Mouse (Mus musculus) embryonic facial prominence, embryonic 14.5 days (tissue): ENCODE measurements at regions not wholly inside any gene's neighbourhood (a gene's known extent, or its start where the extent isn't known, plus 50 kb on each side); places are given as distances from the start of the nearest gene placed in this dataset.
A peak's percentile ranks its signal among the peaks of the same experiment; 100 is the strongest.

Source experiments
- ATAC-seq: fragments of 200-750 bp; cut with Nextera tagmentation; 2 replicates; pipeline ENCODE4 v1.8.0; 2017; ENCODE audit warnings: low read depth, moderate number of reproducible peaks, moderate TSS enrichment
- DNase-seq: peaks from one replicate; pipeline ENCODE4 v3.0.0-alpha.2; 2015; ENCODE audit warnings: low spot score
- H3K27ac ChIP-seq: fragments of 300-500 bp; sonication (generic); replicated peaks from 2 replicates; pipeline ENCODE4 v1.5.1; 2014; ENCODE audit warnings: low read depth, mild to moderate bottlenecking, low read length, moderate library complexity
- H3K27me3 ChIP-seq: fragments of 300-500 bp; sonication (generic); replicated peaks from 2 replicates; pipeline ENCODE4 v1.6.1; 2014; ENCODE audit warnings: low read length; ENCODE audit not compliant: control insufficient read depth, insufficient read depth
- H3K36me3 ChIP-seq: fragments of 300-500 bp; sonication (generic); 2 replicates; pipeline ENCODE4 v1.6.1; 2014; ENCODE audit warnings: low read length, mixed read lengths; ENCODE audit not compliant: control insufficient read depth, insufficient read depth
- H3K4me1 ChIP-seq: fragments of 300-500 bp; sonication (generic); 2 replicates; pipeline ENCODE4 v1.6.1; 2014; ENCODE audit warnings: antibody characterized with exemption, low read length; ENCODE audit not compliant: control insufficient read depth, insufficient read depth
- H3K4me2 ChIP-seq: fragments of 300-500 bp; sonication (generic); 2 replicates; pipeline ENCODE4 v1.6.1; 2014; ENCODE audit warnings: low read depth, mild to moderate bottlenecking, low read length, moderate library complexity, mixed read lengths
- H3K4me3 ChIP-seq: fragments of 300-500 bp; sonication (generic); 2 replicates; pipeline ENCODE4 v1.5.1; 2014; ENCODE audit warnings: low read depth, mild to moderate bottlenecking, low read length
- H3K9ac ChIP-seq: fragments of 300-500 bp; sonication (generic); 2 replicates; pipeline ENCODE4 v1.6.1; 2014; ENCODE audit warnings: low read depth, mild to moderate bottlenecking, low read length, moderate library complexity, mixed read lengths
- H3K9me3 ChIP-seq: fragments of 300-500 bp; sonication (generic); 2 replicates; pipeline ENCODE4 v1.6.1; 2016; ENCODE audit warnings: low read length; ENCODE audit not compliant: control insufficient read depth
- WGBS: fragments of 180-500 bp; shearing (Covaris S2); extraction: QIAGEN DNeasy Blood & Tissue Kit; methylation state at CpG from one replicate; pipeline ENCODE4 v1.1.7; 2014; 5-methylcytosine and 5-hydroxymethylcytosine counted together

DNA sequence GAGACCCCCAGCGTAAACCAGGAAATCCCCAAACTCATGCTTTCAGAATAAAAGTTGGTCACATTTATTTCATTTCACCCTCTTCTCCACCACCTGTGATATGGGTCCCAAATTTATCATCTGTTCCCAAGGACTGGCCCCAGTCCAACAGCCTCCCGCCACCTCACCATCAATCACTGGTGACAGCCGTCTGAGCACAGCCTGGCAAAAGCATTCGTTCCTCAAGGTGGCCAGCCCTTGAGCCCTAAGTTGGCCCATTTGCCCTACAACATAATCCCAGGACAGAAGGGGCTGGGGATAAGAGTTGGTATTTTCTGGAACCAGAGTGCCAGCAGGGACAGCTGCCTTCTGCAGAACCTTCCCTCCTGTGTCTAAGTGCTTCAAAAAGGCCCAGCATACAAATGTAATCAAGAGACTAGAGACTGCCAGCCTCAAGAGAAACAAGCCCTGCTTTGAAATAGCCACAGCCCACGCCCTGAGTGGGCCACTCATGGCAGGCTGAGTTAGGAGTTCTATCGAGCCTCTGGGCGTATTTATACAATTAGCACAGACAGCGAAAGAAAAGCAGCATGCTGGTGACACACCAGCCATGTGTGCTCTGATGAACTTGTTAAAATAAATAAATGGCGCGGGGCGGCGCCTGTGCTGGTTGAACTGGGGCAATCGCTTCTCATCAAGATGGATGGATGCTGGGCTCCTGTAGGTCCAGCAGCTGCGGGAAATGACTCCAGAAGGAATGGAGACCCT is 107.9 kb upstream of the Irx3 start:
- no peaks in the 10 kb centered on the region for H3K27me3 ChIP-seq
- no peak overlapping the region for H3K4me3 ChIP-seq
- H3K9me3 ChIP-seq = no peaks in the 10 kb centered on the region
- H3K4me2 ChIP-seq = no peak overlapping the region
- H3K36me3 ChIP-seq = no peaks in the 10 kb centered on the region
- peak; percentile 24 for DNase-seq
- no peak overlapping the region for H3K9ac ChIP-seq
- WGBS = 51% methylated on average over 14 of the region's 14 CpGs
- ATAC-seq = 0 out of 2 replicates have a peak, but pooled peaks have one; percentile 12
- 0 out of 2 replicates have a peak, but pooled peaks cover 4% of the 10 kb centered on the region for H3K4me1 ChIP-seq
- H3K27ac ChIP-seq = no peak overlapping the region

DNA sequence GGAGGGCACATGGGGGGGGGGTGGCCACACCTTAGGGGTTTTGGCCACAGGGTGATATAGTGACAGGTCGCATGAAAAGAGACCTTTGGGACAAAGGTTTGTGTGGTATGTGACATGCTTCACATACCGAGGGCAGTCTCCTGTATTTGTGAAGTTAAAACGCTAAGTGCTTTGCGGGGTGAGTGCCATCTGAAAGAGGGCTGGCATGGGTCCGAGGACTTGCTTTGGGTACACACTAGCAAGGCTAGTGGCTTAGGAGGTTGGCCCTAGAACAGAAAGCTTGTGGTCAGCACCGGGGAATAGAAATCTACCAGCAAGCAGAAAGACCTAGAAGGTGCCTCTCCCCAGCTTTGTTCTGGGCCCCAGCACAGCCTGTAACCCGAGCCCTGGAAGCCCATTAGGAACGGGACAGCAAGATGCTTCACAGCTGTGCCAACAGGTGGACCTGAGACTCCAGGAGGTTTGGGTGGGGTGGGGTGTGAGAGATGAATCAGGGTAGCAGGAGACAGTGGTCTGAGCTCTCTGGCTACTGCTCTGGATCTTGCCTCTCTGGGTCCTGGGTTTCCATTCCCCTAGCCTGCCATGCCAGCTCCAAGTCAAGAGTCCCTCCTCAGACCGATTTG is 107.0 kb upstream of the Irx3 start:
- WGBS = 61% methylated on average over 9 of the region's 9 CpGs
- Histone ChIP-seq H3K4me3 (no peak overlapping the region), H3K9me3 (no peaks in the 10 kb centered on the region), H3K36me3 (no peaks in the 10 kb centered on the region), H3K27me3 (no peaks in the 10 kb centered on the region), H3K9ac (no peak overlapping the region), H3K4me1 (0 out of 2 replicates have a peak, but pooled peaks cover 4% of the 10 kb centered on the region), H3K27ac (no peak overlapping the region), H3K4me2 (no peak overlapping the region)
- no peak; the same call in 1 of the 2 replicates for ATAC-seq
- DNase-seq = peak; percentile 51

DNA sequence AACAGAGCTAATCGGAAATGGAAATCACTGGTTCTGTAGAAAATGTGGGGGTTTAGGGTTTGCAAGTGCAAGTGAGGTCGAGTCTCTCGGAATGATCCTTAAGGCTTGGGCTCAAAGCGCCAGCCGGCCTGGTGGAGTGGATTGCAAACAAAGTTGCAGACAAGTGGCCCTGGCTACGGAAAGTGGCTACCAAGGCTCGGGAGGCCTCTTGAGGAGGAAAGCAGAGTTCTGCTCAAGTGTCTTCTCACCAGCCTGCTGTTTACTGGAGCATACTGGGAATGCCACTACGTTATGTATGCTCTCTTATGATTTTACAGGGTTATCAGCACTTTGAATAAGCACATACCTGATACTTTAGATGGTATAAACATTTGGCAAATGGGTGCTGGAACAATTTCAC is 105.3 kb upstream of the Irx3 start:
- H3K27me3 ChIP-seq = no peaks in the 10 kb centered on the region
- no peak overlapping the region for H3K4me3 ChIP-seq
- WGBS = 85% methylated on average over 8 of the region's 8 CpGs
- 0 out of 2 replicates have a peak, but pooled peaks cover 4% of the 10 kb centered on the region for H3K4me1 ChIP-seq
- ATAC-seq = no peak
- no peak overlapping the region for H3K4me2 ChIP-seq
- H3K9ac ChIP-seq = no peak overlapping the region
- no peak overlapping the region for H3K27ac ChIP-seq
- DNase-seq = no peak
- H3K36me3 ChIP-seq = no peaks in the 10 kb centered on the region
- H3K9me3 ChIP-seq = no peaks in the 10 kb centered on the region

GRCm38 (mm10) chr8:91901525-91902281 is 99.8 kb upstream of the Irx3 start:
- H3K36me3 ChIP-seq = no peaks in the 10 kb centered on the region
- H3K27me3 ChIP-seq = no peaks in the 10 kb centered on the region
- ATAC-seq (no peak), DNase-seq (no peak)
- H3K4me1 ChIP-seq = no peaks in the 10 kb centered on the region
- no peak overlapping the region for H3K27ac ChIP-seq
- no peaks in the 10 kb centered on the region for H3K9me3 ChIP-seq
- H3K9ac ChIP-seq = no peak overlapping the region
- no peak overlapping the region for H3K4me3 ChIP-seq
- 72% methylated on average over 10 of the region's 10 CpGs for WGBS
- no peak overlapping the region for H3K4me2 ChIP-seq

DNA sequence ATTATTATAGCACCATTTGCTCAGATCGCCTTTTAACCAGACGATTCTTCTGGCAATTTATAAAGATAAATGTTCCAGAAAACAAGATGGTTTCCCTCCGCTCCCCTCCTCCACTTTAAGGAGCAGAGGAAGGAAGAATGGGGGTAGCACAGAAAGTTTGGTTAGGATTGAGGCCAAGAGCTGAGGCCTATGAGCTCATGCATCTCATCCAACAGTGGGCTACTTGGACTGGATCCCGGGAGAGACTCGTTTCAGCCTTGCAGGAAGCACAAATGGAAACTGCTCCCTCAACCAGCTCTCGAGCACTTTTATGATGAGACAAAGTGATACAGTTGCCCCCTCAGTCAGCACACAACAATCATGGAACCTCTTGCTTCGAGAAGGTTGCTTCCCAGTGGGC is 97.9 kb upstream of the Irx3 start:
- Histone ChIP-seq H3K4me1 (no peaks in the 10 kb centered on the region), H3K27ac (no peak overlapping the region), H3K4me3 (no peak overlapping the region), H3K4me2 (no peak overlapping the region), H3K36me3 (no peaks in the 10 kb centered on the region), H3K9ac (no peak overlapping the region), H3K27me3 (no peaks in the 10 kb centered on the region), H3K9me3 (no peaks in the 10 kb centered on the region)
- DNase-seq = peak; percentile 83
- ATAC-seq = no peak
- 58% methylated on average over 7 of the region's 7 CpGs for WGBS

DNA sequence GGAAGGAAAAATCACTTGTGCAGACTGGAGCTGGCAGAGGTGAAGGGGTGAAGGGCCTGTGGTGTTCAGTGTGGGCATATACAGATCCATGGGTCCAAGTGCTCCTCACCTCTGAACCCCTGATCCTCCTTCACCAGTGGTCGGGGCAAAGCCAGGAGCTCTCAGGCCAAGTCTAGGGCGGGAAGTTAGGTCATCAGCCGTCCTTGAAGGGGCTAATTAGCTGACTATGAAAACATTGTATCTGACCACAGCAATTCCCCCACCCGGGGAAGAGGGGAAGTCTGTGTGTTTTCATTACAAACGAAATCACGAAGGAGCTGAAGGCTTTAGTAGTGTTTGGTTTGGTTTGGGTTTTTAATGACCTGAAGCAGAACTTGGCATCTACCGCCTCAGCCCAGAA is 95.5 kb upstream of the Irx3 start:
- Histone ChIP-seq H3K27me3 (no peaks in the 10 kb centered on the region), H3K4me1 (no peaks in the 10 kb centered on the region), H3K4me2 (no peak overlapping the region), H3K27ac (no peak overlapping the region), H3K36me3 (no peaks in the 10 kb centered on the region), H3K4me3 (no peak overlapping the region), H3K9me3 (no peaks in the 10 kb centered on the region), H3K9ac (no peak overlapping the region)
- 32% methylated on average over 7 of the region's 7 CpGs for WGBS
- DNase-seq (peak; percentile 43), ATAC-seq (no peak)

DNA sequence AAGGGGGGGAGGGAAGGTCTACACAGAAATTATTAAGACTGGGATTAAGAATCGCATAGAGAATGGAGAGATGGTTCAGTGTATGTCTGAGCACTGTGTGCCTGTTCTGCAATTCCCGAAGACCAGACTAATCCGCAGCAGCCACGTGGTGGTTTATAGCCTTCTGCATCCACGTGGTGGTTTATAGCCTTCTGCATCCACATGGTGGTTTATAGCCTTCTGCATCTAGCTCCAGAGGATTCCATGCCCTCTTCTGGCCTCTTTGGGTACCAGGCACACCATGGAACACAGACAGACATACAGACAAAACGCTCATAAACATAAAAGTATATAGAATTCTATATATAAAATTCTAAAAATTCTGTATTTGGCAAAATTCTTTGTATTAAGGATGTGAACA is 94.1 kb upstream of the Irx3 start:
- Histone ChIP-seq H3K4me1 (no peaks in the 10 kb centered on the region), H3K4me3 (no peak overlapping the region), H3K36me3 (no peaks in the 10 kb centered on the region), H3K4me2 (no peak overlapping the region), H3K27ac (no peak overlapping the region), H3K9ac (no peak overlapping the region), H3K9me3 (no peaks in the 10 kb centered on the region), H3K27me3 (no peaks in the 10 kb centered on the region; the same call in 1 of the 2 replicates)
- DNase-seq (no peak), ATAC-seq (no peak)
- 76% methylated on average over 6 of the region's 6 CpGs for WGBS

GRCm38 (mm10) chr8:91884862-91885261 is 83.0 kb upstream of the Irx3 start:
- H3K4me3 ChIP-seq = no peak overlapping the region
- no peaks in the 10 kb centered on the region for H3K27me3 ChIP-seq
- ATAC-seq = no peak

More at GRCm38 (mm10) chr8:91884862-91885261, 83.0 kb upstream of the Irx3 start:
- Histone ChIP-seq H3K4me2 (no peak overlapping the region), H3K9me3 (no peaks in the 10 kb centered on the region), H3K36me3 (no peaks in the 10 kb centered on the region), H3K27ac (no peak overlapping the region), H3K4me1 (no peaks in the 10 kb centered on the region), H3K9ac (no peak overlapping the region)
- 64% methylated on average over 2 of the region's 2 CpGs for WGBS
- DNase-seq = no peak
